Mouse (Mus musculus): Measurements from ENCODE around the gene Gm17359. TPM values are rescaled to one million over a fixed set of nuclear protein-coding genes. Genes with fewer than 3 reads are reported as not detected.

The Gm17359 gene
- polyA plus RNA-seq, 2 experiments: not detected

DNA sequence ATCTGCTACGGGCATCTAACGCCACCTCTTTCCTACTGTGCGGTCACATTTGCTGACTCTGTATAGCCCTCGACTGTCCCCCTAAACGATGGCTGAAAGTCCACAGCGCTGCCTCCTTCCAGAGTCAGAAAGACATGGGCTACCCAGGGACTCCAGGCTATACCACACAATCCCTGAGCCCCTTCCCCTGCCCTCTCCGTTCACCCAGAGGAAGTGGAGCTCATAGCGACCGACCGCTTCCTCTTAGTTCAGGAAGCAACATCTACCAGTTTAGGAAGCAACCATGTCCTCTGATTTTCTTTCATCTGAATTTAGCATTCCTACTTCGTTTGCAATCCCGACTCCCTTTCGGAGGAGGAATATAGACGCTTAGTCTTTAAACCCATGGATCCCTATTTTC is 82.5 kb downstream of the Gm17359 start:
- DNase-seq (ENCODE audit: low read depth in 3 of 3, low spot score in 3 of 3) (no peak), ATAC-seq (ENCODE audit: insufficient read depth) (no peak)
- Histone ChIP-seq H3K4me3 (ENCODE audit: insufficient read depth in 1 of 2, low read depth in 2 of 2, low read length in 2 of 2) (no peak overlapping the region), H3K27ac (no peak overlapping the region), H3K4me1 (replicated peaks; ENCODE audit: control insufficient read depth in 2 of 2, insufficient read depth in 2 of 2, low read length in 1 of 2) (no peaks in the 10 kb centered on the region), H3K9ac (replicated peaks) (no peak overlapping the region), H3K4me2 (ENCODE audit: low read depth) (no peak overlapping the region), H3K9me3 (ENCODE audit: control insufficient read depth, low read length) (no peaks in the 10 kb centered on the region), H3K36me3 (replicated peaks; ENCODE audit: control insufficient read depth, insufficient read depth, low read depth) (no peaks in the 10 kb centered on the region), H3K27me3 (ENCODE audit: control insufficient read depth, insufficient read depth, low read length) (no peaks in the 10 kb centered on the region)
- 63% methylated on average over 14 of the region's 14 CpGs for WGBS (ENCODE audit: insufficient replicate concordance)
- TF ChIP-seq EP300 (IDR thresholded peaks at IDR 0.05; ENCODE audit: low read depth) (no peak), CTCF (IDR thresholded peaks at IDR 0.05; ENCODE audit: low read depth) (no peak)

- Histone ChIP-seq H3K9ac (replicated peaks) (no peak overlapping the region), H3K27me3 (ENCODE audit: control insufficient read depth, insufficient read depth, low read length) (no peaks in the 10 kb centered on the region), H3K4me3 (ENCODE audit: insufficient read depth in 1 of 2, low read depth in 2 of 2, low read length in 2 of 2) (no peak overlapping the region), H3K27ac (no peak overlapping the region), H3K4me1 (replicated peaks; ENCODE audit: control insufficient read depth in 2 of 2, insufficient read depth in 2 of 2, low read length in 1 of 2) (no peaks in the 10 kb centered on the region), H3K9me3 (ENCODE audit: control insufficient read depth, low read length) (no peaks in the 10 kb centered on the region), H3K4me2 (ENCODE audit: low read depth) (no peak overlapping the region), H3K36me3 (replicated peaks; ENCODE audit: control insufficient read depth, insufficient read depth, low read depth) (no peaks in the 10 kb centered on the region)
- no peak for DNase-seq (ENCODE audit: low read depth in 3 of 3, low spot score in 3 of 3)
- 61% methylated on average over 1 of the region's 1 CpGs for WGBS (ENCODE audit: insufficient replicate concordance)
- no peak for ATAC-seq (ENCODE audit: insufficient read depth)
- no peak for TF ChIP-seq EP300 (IDR thresholded peaks at IDR 0.05; ENCODE audit: low read depth)
- TF ChIP-seq CTCF (IDR thresholded peaks at IDR 0.05; ENCODE audit: low read depth): no peak
These were observed 89.0 kb downstream of the Gm17359 start for GRCm38 (mm10) chr3:79425441-79425840.

- no peak overlapping the region for H3K27ac ChIP-seq
- H3K9ac ChIP-seq (replicated peaks): no peak overlapping the region
- no peaks in the 10 kb centered on the region for H3K9me3 ChIP-seq (ENCODE audit: control insufficient read depth, low read length)
- H3K4me3 ChIP-seq (ENCODE audit: insufficient read depth in 1 of 2, low read depth in 2 of 2, low read length in 2 of 2): no peak overlapping the region
- DNase-seq (ENCODE audit: low read depth in 3 of 3, low spot score in 3 of 3): no peak
- peak; percentile 32 for TF ChIP-seq CTCF (IDR thresholded peaks at IDR 0.05; ENCODE audit: low read depth)
- no peak for TF ChIP-seq EP300 (IDR thresholded peaks at IDR 0.05; ENCODE audit: low read depth)
- H3K4me2 ChIP-seq (ENCODE audit: low read depth): no peak overlapping the region
- H3K36me3 ChIP-seq (replicated peaks; ENCODE audit: control insufficient read depth, insufficient read depth, low read depth): no peaks in the 10 kb centered on the region
- no peaks in the 10 kb centered on the region for H3K27me3 ChIP-seq (ENCODE audit: control insufficient read depth, insufficient read depth, low read length)
- no peak for ATAC-seq (ENCODE audit: insufficient read depth)
- no peaks in the 10 kb centered on the region for H3K4me1 ChIP-seq (replicated peaks; ENCODE audit: control insufficient read depth in 2 of 2, insufficient read depth in 2 of 2, low read length in 1 of 2)
These were observed 97.1 kb downstream of the Gm17359 start for GRCm38 (mm10) chr3:79433593-79433992.

GRCm38 (mm10) chr3:79434436-79434835 is 98.0 kb downstream of the Gm17359 start:
- Histone ChIP-seq H3K9me3 (ENCODE audit: control insufficient read depth, low read length) (no peaks in the 10 kb centered on the region), H3K4me1 (replicated peaks; ENCODE audit: control insufficient read depth in 2 of 2, insufficient read depth in 2 of 2, low read length in 1 of 2) (no peaks in the 10 kb centered on the region), H3K9ac (replicated peaks) (no peak overlapping the region), H3K4me3 (ENCODE audit: insufficient read depth in 1 of 2, low read depth in 2 of 2, low read length in 2 of 2) (no peak overlapping the region), H3K27me3 (ENCODE audit: control insufficient read depth, insufficient read depth, low read length) (no peaks in the 10 kb centered on the region), H3K27ac (no peak overlapping the region), H3K4me2 (ENCODE audit: low read depth) (no peak overlapping the region), H3K36me3 (replicated peaks; ENCODE audit: control insufficient read depth, insufficient read depth, low read depth) (no peaks in the 10 kb centered on the region)
- no peak for ATAC-seq (ENCODE audit: insufficient read depth)
- WGBS (ENCODE audit: insufficient replicate concordance): 62% methylated on average over 9 of the region's 9 CpGs
- DNase-seq (ENCODE audit: low read depth in 3 of 3, low spot score in 3 of 3): no peak
- TF ChIP-seq EP300 (IDR thresholded peaks at IDR 0.05; ENCODE audit: low read depth): no peak
- TF ChIP-seq CTCF (IDR thresholded peaks at IDR 0.05; ENCODE audit: low read depth): no peak

- Histone ChIP-seq H3K27me3 (ENCODE audit: control insufficient read depth, insufficient read depth, low read length) (no peaks in the 10 kb centered on the region), H3K4me3 (ENCODE audit: insufficient read depth in 1 of 2, low read depth in 2 of 2, low read length in 2 of 2) (no peak overlapping the region), H3K27ac (no peak overlapping the region), H3K4me2 (ENCODE audit: low read depth) (no peak overlapping the region), H3K4me1 (replicated peaks; ENCODE audit: control insufficient read depth in 2 of 2, insufficient read depth in 2 of 2, low read length in 1 of 2) (no peaks in the 10 kb centered on the region), H3K9ac (replicated peaks) (no peak overlapping the region), H3K36me3 (replicated peaks; ENCODE audit: control insufficient read depth, insufficient read depth, low read depth) (no peaks in the 10 kb centered on the region), H3K9me3 (ENCODE audit: control insufficient read depth, low read length) (no peaks in the 10 kb centered on the region)
- ATAC-seq (ENCODE audit: insufficient read depth) (no peak), DNase-seq (ENCODE audit: low read depth in 3 of 3, low spot score in 3 of 3) (no peak)
- 53% methylated on average over 5 of the region's 5 CpGs for WGBS (ENCODE audit: insufficient replicate concordance)
- TF ChIP-seq CTCF (IDR thresholded peaks at IDR 0.05; ENCODE audit: low read depth) (no peak), EP300 (IDR thresholded peaks at IDR 0.05; ENCODE audit: low read depth) (no peak)
These were observed 98.5 kb downstream of the Gm17359 start for GRCm38 (mm10) chr3:79434985-79435384.

All from liver, embryonic 14.5 days (tissue).